Mouse (Mus musculus) embryonic fibroblast, embryonic 13.5 days (primary cell): ENCODE measurements around the gene Gtf3c5.

Source experiments
- CTCF ChIP-seq: IDR thresholded peaks from 2 replicates; pipeline ENCODE4 v1.5.1; 2011; ENCODE audit warnings: mild to moderate bottlenecking, control low read depth, low read length, moderate library complexity, borderline replicate concordance; ENCODE audit not compliant: insufficient read depth
- POLR2A ChIP-seq: IDR thresholded peaks from 2 replicates; pipeline ENCODE4 v1.6.1; 2011; ENCODE audit warnings: low read depth, mild to moderate bottlenecking, control low read depth, low read length, moderate library complexity

DNA sequence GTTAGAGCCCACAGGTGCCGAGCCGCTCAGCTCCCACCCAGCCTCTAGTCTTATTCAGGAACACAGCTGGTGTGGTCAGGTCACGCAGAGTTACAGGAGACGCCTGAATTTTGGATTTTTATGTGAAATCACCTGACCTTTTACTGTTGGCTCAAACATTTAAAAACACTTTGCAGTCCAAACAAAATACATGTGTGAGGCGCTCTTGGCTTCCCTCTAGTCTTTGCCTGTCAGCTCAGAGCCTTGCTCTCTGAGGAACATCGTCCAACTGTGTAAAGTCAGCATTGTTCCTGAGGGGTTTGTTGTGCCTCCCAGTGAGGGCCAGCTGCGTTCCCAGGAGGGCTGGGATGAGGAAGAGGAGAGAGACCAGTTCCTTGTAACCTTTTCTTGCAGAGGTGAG lies 53.2 kb downstream of the Gtf3c5 start:
- TF ChIP-seq CTCF (no peak), POLR2A (no peak)
